Mouse (Mus musculus) bone marrow, adult 2 months (tissue): ENCODE results near the gene BC037034.
"Not testable (repeated sequence)": the region's sequence is repeated elsewhere in the genome, so short reads cannot be mapped to it uniquely, and the experiment has no call there.

Experiments
- CTCF ChIP-seq: fragments of 200-500 bp; IDR thresholded peaks from 2 replicates; pipeline ENCODE4 v1.5.1; 2011; ENCODE audit warnings: low read length, control low read depth; ENCODE audit not compliant: control insufficient read depth, insufficient read depth
- POLR2A ChIP-seq: fragments of 200-500 bp; IDR thresholded peaks from 2 replicates; pipeline ENCODE4 v1.6.1; 2011; ENCODE audit warnings: low read depth, mild to moderate bottlenecking, control low read depth, low read length, borderline replicate concordance; ENCODE audit not compliant: control insufficient read depth

- TF ChIP-seq POLR2A, CTCF: not testable (repeated sequence)
Observed at GRCm38 (mm10) chr5:138216632-138217031, 47.2 kb downstream of the BC037034 start.
